Mouse (Mus musculus): ENCODE measurements around the gene Smim26.

Smim26 gene

GRCm38 (mm10) chr2:144593951-144594651 lies at the start of gene Smim26:
TSS of gene Smim26 (plus strand) at chr2:144594054.
- TF ChIP-seq GATA4 (IDR thresholded peaks at IDR 0.05; ENCODE audit: insufficient replicate concordance, low read length), result no peak

GRCm38 (mm10) chr2:144544630-144545029 lies 49.2 kb upstream of the Smim26 start:
- no peak for TF ChIP-seq GATA4 (IDR thresholded peaks at IDR 0.05; ENCODE audit: insufficient replicate concordance, low read length)

- no peak for TF ChIP-seq GATA4 (IDR thresholded peaks at IDR 0.05; ENCODE audit: insufficient replicate concordance, low read length)
Observed at GRCm38 (mm10) chr2:144545061-144545460, 48.8 kb upstream of the Smim26 start.

GRCm38 (mm10) chr2:144545481-144545880 lies 48.4 kb upstream of the Smim26 start:
- no peak for TF ChIP-seq GATA4 (IDR thresholded peaks at IDR 0.05; ENCODE audit: insufficient replicate concordance, low read length)

GRCm38 (mm10) chr2:144547559-144547958 lies 46.3 kb upstream of the Smim26 start:
- TF ChIP-seq GATA4 (IDR thresholded peaks at IDR 0.05; ENCODE audit: insufficient replicate concordance, low read length), result no peak

GRCm38 (mm10) chr2:144550529-144550928 lies 43.3 kb upstream of the Smim26 start, which contains the start of gene Rbbp9:
TSS of gene Rbbp9 (minus strand) at chr2:144550869.
- no peak for TF ChIP-seq GATA4 (IDR thresholded peaks at IDR 0.05; ENCODE audit: insufficient replicate concordance, low read length)

GRCm38 (mm10) chr2:144553905-144554304 lies 39.9 kb upstream of the Smim26 start:
- no peak for TF ChIP-seq GATA4 (IDR thresholded peaks at IDR 0.05; ENCODE audit: insufficient replicate concordance, low read length)

- no peak for TF ChIP-seq GATA4 (IDR thresholded peaks at IDR 0.05; ENCODE audit: insufficient replicate concordance, low read length)
Observed at GRCm38 (mm10) chr2:144555286-144555819, 38.5 kb upstream of the Smim26 start.

GRCm38 (mm10) chr2:144555820-144556552 lies 37.9 kb upstream of the Smim26 start, which contains the start of gene Sec23b:
TSS of gene Sec23b (plus strand) at chr2:144556229.
- no peak for TF ChIP-seq GATA4 (IDR thresholded peaks at IDR 0.05; ENCODE audit: insufficient replicate concordance, low read length)

GRCm38 (mm10) chr2:144588723-144589122 lies 5.1 kb upstream of the Smim26 start:
- TF ChIP-seq GATA4 (IDR thresholded peaks at IDR 0.05; ENCODE audit: insufficient replicate concordance, low read length), result no peak

- no peak for TF ChIP-seq GATA4 (IDR thresholded peaks at IDR 0.05; ENCODE audit: insufficient replicate concordance, low read length)
Observed at GRCm38 (mm10) chr2:144598006-144598405, 4.2 kb downstream of the Smim26 start.

GRCm38 (mm10) chr2:144599831-144600687 lies 6.2 kb downstream of the Smim26 start, which contains the start of gene Dtd1:
TSS of gene Dtd1 (plus strand) at chr2:144599897.
- TF ChIP-seq GATA4 (IDR thresholded peaks at IDR 0.05; ENCODE audit: insufficient replicate concordance, low read length), result no peak

GRCm38 (mm10) chr2:144601576-144601975 lies 7.7 kb downstream of the Smim26 start:
- no peak for TF ChIP-seq GATA4 (IDR thresholded peaks at IDR 0.05; ENCODE audit: insufficient replicate concordance, low read length)

- no peak for TF ChIP-seq GATA4 (IDR thresholded peaks at IDR 0.05; ENCODE audit: insufficient replicate concordance, low read length)
Observed at GRCm38 (mm10) chr2:144613956-144614355, 20.1 kb downstream of the Smim26 start.

Measured in liver, adult (tissue).